Mouse (Mus musculus): ENCODE results near the gene Exd2. TPM values are rescaled to one million over a fixed set of nuclear protein-coding genes. Genes with fewer than 3 reads are reported as not detected.

The Exd2 gene
- polyA plus RNA-seq, 1 experiment, result 0.11 TPM

DNA sequence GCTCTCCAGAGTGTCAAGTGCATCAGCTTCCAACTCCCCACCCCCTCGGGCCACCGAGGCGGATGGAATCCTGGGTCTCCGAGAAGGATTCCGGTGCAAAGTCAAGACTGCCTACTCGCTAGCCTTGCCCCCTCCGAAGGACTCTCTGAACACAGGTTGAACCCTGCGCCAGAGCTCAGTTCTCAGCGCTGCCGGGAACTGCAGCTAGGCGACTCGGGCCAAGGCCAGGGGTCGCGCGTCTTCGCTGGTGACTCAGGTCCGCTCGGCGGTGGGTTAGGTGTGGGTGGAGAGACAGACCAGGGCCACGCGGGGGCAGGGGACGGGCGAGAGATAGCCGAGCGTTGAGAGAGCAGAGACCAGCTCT, 55.5 kb downstream of the Exd2 start:
- H3K4me3 ChIP-seq (replicated peaks), result no peak overlapping the region
- TF ChIP-seq TAL1 (IDR thresholded peaks at IDR 0.05; ENCODE audit: low read length) (no peak), GATA1 (IDR thresholded peaks at IDR 0.05; ENCODE audit: low read length) (no peak)
- peaks cover 72% of the 10 kb centered on the region for H3K27me3 ChIP-seq (ENCODE audit: control insufficient read depth)
- H3K9me3 ChIP-seq (ENCODE audit: control insufficient read depth, low read length), result no peaks in the 10 kb centered on the region; the same call in 1 of the 2 replicates
- H3K4me1 ChIP-seq (ENCODE audit: control insufficient read depth), result no peaks in the 10 kb centered on the region
- no peaks in the 10 kb centered on the region for H3K36me3 ChIP-seq (ENCODE audit: control insufficient read depth)

DNA sequence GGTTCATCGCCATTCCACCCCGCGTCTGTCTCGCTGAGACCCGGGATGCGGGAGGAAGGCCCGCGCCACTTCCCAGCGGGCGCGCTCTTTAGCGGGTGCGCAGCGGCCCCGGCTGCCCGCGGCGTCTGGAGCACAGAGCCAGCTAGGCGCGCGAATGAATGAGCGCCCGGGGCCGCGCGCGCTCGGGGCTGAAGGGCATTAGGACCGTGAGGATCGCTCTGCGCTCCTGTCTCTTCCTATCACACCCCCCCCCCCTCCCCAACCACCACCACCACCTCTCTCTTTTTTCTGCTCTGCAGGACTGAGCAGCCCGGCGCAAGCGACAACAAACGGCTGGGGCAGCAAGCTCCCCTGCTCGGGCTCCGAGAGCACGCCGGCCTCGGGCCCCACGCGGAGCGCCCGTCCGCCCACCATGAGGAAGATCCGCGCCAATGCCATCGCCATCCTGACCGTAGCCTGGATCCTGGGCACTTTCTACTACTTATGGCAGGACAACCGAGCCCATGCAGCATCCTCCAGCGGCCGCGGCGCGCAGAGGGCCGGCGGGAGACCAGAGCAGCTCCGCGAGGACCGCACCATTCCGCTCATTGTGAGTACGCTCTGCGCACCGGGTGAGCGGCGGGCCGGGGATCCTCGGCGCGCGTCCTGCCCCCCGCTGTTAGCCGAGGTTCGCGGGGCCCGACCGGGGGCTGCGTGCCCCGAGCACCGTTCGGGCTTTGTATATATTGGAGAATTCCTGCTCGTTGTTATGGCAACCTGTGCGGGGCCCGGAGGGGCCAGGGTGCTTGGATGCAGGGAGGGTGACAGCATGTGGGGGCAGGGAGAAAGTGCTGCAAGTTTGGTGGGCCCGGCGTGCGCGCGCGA, 56.1 kb downstream of the Exd2 start:
- Histone ChIP-seq H3K27me3 (ENCODE audit: control insufficient read depth) (peaks cover 78% of the 10 kb centered on the region), H3K4me1 (ENCODE audit: control insufficient read depth) (no peaks in the 10 kb centered on the region), H3K9me3 (ENCODE audit: control insufficient read depth, low read length) (no peaks in the 10 kb centered on the region; the same call in 1 of the 2 replicates), H3K4me3 (replicated peaks) (no peak overlapping the region), H3K36me3 (ENCODE audit: control insufficient read depth) (no peaks in the 10 kb centered on the region)
- TF ChIP-seq TAL1 (IDR thresholded peaks at IDR 0.05; ENCODE audit: low read length) (no peak), GATA1 (IDR thresholded peaks at IDR 0.05; ENCODE audit: low read length) (no peak)

DNA sequence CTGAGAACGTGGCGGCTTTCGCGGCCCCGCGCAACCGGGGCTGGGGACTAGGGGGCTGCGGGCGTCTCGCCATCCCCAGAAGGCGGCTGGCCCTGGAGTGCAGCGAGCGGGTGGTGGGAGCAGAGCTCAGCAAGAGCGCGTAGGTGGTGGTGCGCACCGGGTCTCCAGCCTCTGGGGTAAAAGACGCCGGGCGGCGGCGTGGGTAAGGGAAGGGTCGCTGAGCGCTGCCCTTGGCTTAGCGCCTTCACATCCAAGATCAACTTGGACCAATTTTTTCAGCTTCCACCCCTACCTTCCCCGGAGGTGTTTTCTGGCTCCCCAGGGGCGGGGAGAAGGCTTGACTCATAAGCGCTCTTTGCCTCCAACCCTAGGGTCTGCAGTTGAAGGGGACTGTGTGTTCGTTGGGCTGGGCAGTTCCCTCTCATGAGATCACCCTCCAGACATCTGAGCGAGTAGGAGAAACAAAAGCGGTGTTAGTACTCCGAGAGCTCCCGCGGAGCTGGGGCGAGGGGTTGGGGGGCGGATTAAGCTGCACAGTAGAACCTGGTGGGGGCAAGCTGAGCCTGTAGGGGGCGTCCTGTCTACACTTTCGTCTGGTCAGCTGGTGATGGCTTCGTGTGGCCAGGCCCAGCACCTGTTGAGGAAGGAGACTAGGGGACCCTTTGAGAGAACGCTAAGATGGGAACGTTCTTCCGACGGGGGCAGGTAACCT, 56.9 kb downstream of the Exd2 start:
- Histone ChIP-seq H3K9me3 (ENCODE audit: control insufficient read depth, low read length) (no peaks in the 10 kb centered on the region; the same call in 1 of the 2 replicates), H3K4me3 (replicated peaks) (no peak overlapping the region), H3K4me1 (ENCODE audit: control insufficient read depth) (no peaks in the 10 kb centered on the region), H3K36me3 (ENCODE audit: control insufficient read depth) (no peaks in the 10 kb centered on the region), H3K27me3 (ENCODE audit: control insufficient read depth) (peaks cover 84% of the 10 kb centered on the region)
- TF ChIP-seq GATA1 (IDR thresholded peaks at IDR 0.05; ENCODE audit: low read length) (no peak), TAL1 (IDR thresholded peaks at IDR 0.05; ENCODE audit: low read length) (no peak)

DNA sequence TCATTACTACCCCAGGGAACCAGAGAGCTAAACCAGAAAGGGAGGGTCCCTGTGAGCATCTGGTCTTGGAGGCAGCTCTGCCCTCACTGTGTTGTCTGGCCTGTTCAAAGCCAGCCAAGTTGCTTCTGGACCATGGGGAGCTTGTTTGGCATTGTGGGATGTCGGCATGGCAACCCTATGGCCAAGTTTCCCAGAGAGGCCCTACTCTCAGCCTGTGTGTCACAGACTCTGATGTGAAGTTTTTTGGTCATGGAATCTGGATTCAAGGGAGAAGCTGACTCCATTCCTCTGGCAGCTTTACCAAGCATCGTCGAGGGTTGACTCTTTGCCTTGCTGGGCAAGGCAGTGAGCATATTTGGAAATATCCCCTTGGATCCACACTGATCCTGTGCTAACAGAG, 59.1 kb downstream of the Exd2 start:
- Histone ChIP-seq H3K9me3 (ENCODE audit: control insufficient read depth, low read length) (no peaks in the 10 kb centered on the region; the same call in 1 of the 2 replicates), H3K4me3 (replicated peaks) (no peak overlapping the region), H3K36me3 (ENCODE audit: control insufficient read depth) (no peaks in the 10 kb centered on the region), H3K4me1 (ENCODE audit: control insufficient read depth) (no peaks in the 10 kb centered on the region), H3K27me3 (ENCODE audit: control insufficient read depth) (peaks cover 83% of the 10 kb centered on the region)
- no peak for TF ChIP-seq GATA1 (IDR thresholded peaks at IDR 0.05; ENCODE audit: low read length)
- no peak for TF ChIP-seq TAL1 (IDR thresholded peaks at IDR 0.05; ENCODE audit: low read length)

DNA sequence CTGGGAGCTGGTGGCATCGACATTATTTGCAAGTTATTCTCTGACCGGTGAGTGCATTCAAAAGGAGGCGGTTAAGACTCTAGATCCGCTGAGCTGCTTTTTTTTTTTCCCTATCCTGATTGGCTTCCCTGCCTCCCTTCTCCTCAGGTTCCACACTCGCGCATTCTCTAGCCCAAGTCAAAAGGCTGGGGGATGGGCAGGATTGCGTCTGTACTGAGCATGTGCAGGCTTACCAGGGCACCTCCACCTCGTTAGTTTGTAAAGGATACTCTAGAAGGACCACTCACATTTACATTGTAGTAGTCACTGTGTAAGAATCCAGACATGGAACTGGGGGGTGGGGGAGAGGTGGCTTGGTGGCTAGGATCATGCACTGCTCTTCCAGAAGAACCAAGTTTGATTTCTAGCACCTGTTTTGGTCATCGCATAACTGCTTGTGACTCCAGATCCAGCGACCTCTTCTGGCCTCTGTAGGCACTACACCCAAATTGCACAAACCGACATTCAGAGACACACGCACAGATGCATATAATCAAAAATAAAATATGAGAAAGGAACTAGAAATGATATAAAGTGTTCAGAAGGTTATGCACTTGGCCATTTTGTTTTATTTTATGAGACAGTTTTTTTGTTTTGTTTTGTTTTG, 61.5 kb downstream of the Exd2 start:
- Histone ChIP-seq H3K27me3 (ENCODE audit: control insufficient read depth) (peaks cover 59% of the 10 kb centered on the region), H3K9me3 (ENCODE audit: control insufficient read depth, low read length) (no peaks in the 10 kb centered on the region), H3K36me3 (ENCODE audit: control insufficient read depth) (no peaks in the 10 kb centered on the region), H3K4me3 (replicated peaks) (no peak overlapping the region), H3K4me1 (ENCODE audit: control insufficient read depth) (no peaks in the 10 kb centered on the region)
- TF ChIP-seq GATA1 (IDR thresholded peaks at IDR 0.05; ENCODE audit: low read length) (no peak), TAL1 (IDR thresholded peaks at IDR 0.05; ENCODE audit: low read length) (no peak)

DNA sequence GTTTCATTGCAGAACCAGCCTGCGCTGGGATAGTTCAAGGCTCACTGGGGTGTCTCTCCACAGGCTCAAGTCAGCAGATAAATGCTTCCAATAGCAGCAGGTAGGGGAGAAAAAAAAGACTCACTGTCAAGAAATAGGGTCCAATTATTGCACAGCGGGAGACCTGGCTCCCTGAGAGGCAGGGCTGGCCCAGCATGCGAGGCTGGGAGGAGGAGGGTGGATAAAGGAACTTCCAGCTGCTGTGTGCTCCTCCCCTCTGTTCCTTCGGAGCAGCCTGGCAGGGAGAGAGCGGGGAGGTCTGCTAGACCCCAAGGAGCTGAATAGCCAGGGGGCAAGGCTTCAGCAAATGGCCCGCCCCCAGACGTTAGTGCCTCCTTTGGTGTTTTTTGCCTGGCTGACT, 62.6 kb downstream of the Exd2 start:
- no peaks in the 10 kb centered on the region for H3K9me3 ChIP-seq (ENCODE audit: control insufficient read depth, low read length)
- no peak for TF ChIP-seq GATA1 (IDR thresholded peaks at IDR 0.05; ENCODE audit: low read length)
- TF ChIP-seq TAL1 (IDR thresholded peaks at IDR 0.05; ENCODE audit: low read length), result no peak
- no peaks in the 10 kb centered on the region for H3K4me1 ChIP-seq (ENCODE audit: control insufficient read depth)
- H3K4me3 ChIP-seq (replicated peaks), result no peak overlapping the region
- no peaks in the 10 kb centered on the region for H3K36me3 ChIP-seq (ENCODE audit: control insufficient read depth)
- H3K27me3 ChIP-seq (ENCODE audit: control insufficient read depth), result peaks cover 48% of the 10 kb centered on the region

DNA sequence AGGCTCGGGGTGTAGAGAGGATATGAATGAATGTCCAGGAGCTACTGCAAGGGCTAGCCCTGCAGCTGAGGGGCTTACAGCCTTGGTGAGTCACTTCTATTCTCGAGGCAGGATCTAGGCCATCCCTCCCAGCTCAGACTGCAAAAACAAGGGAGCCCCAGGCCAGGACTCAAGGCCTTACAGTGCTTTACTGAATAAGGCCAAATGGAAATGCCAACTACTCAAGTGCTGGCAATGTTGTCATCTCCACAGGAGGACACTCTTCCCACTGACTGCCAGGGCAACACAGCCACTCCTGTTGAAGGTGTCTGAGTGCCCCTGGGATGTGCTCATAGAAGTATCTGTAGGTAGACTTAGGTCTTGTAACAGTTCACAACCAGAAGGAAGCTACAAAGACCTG, 63.6 kb downstream of the Exd2 start:
- Histone ChIP-seq H3K4me1 (ENCODE audit: control insufficient read depth) (no peaks in the 10 kb centered on the region; the same call in 1 of the 2 replicates), H3K27me3 (ENCODE audit: control insufficient read depth) (peaks cover 38% of the 10 kb centered on the region), H3K36me3 (ENCODE audit: control insufficient read depth) (no peaks in the 10 kb centered on the region), H3K4me3 (replicated peaks) (no peak overlapping the region), H3K9me3 (ENCODE audit: control insufficient read depth, low read length) (no peaks in the 10 kb centered on the region)
- TF ChIP-seq TAL1 (IDR thresholded peaks at IDR 0.05; ENCODE audit: low read length) (no peak), GATA1 (IDR thresholded peaks at IDR 0.05; ENCODE audit: low read length) (no peak)

DNA sequence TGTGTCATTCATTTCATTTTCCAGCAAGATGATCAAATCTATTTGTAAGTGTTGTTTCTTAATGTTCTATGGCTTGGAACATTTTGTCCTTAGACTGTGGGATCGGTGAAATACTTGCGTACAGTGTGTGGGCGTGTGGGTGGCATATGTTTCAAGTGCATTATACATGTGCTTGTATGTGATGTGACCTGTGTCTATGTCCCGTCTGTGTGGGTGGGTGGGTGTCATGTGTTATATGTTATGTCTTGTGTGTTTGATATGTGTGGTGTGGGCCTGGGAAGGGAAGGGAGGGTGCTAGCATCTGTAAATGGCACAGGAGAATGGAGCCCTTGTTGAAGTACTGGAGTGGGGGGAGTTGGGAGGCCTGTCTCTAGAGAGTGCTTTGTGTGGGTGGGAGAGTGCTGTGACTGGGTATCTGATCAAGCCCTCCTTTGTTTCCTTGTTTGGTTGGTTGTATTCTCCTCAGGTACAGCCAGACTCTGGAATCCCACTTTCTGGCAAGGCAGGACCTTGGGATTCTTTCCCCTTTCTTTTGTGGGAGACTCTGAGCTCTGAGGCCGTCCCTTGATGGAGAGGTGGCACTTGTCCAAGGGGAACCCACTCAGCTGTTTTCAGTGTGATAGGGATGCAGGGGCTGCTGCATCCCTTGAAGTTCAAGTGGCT, 65.0 kb downstream of the Exd2 start:
- H3K4me1 ChIP-seq (ENCODE audit: control insufficient read depth), result no peaks in the 10 kb centered on the region; the same call in 1 of the 2 replicates

More for the DNA sequence above, 65.0 kb downstream of the Exd2 start:
- H3K27me3 ChIP-seq (ENCODE audit: control insufficient read depth), result peaks cover 27% of the 10 kb centered on the region
- no peaks in the 10 kb centered on the region for H3K36me3 ChIP-seq (ENCODE audit: control insufficient read depth)
- no peak overlapping the region for H3K4me3 ChIP-seq (replicated peaks)
- H3K9me3 ChIP-seq (ENCODE audit: control insufficient read depth, low read length), result no peaks in the 10 kb centered on the region
- TF ChIP-seq TAL1 (IDR thresholded peaks at IDR 0.05; ENCODE audit: low read length) (no peak), GATA1 (IDR thresholded peaks at IDR 0.05; ENCODE audit: low read length) (no peak)

Measured in erythroblast, embryonic 14.5 days (primary cell).